Mouse (Mus musculus) brain, embryonic 14.5 days (tissue): ENCODE data around the gene Ngp. TPM values are rescaled to one million over a fixed set of nuclear protein-coding genes. Genes with fewer than 3 reads are reported as not detected.
"Not testable (repeated sequence)": the region's sequence is repeated elsewhere in the genome, so short reads cannot be mapped to it uniquely, and the experiment has no call there.

Experiments used
- DNase-seq: peaks from one replicate; pipeline ENCODE4 v3.0.0-alpha.2; 2011; ENCODE audit warnings: low read depth
- CTCF ChIP-seq: fragments of 200-500 bp; IDR thresholded peaks from 2 replicates; pipeline ENCODE4 v1.5.1; 2012; ENCODE audit warnings: inconsistent platforms, mild to moderate bottlenecking, moderate library complexity, borderline replicate concordance; ENCODE audit not compliant: insufficient read depth, insufficient read length; ENCODE audit errors: extremely low read depth
- POLR2A ChIP-seq: fragments of 200-500 bp; IDR thresholded peaks from 2 replicates; pipeline ENCODE4 v1.6.1; 2012; ENCODE audit warnings: mild to moderate bottlenecking, inconsistent platforms, borderline replicate concordance; ENCODE audit not compliant: poor library complexity, insufficient read depth, insufficient read length, severe bottlenecking; ENCODE audit errors: extremely low read depth
- polyA plus RNA-seq: library from polyadenylated mRNA; depleted of rRNA; stranded (reverse); fragments of >200 nt; gene quantifications from 2 replicates; pipeline ENCODE4 v1.2.3, GENCODE M21; 2012; rRNA removed

The Ngp gene
- polyA plus RNA-seq, result 0.45 and 1.1 TPM in 2 replicates

DNA sequence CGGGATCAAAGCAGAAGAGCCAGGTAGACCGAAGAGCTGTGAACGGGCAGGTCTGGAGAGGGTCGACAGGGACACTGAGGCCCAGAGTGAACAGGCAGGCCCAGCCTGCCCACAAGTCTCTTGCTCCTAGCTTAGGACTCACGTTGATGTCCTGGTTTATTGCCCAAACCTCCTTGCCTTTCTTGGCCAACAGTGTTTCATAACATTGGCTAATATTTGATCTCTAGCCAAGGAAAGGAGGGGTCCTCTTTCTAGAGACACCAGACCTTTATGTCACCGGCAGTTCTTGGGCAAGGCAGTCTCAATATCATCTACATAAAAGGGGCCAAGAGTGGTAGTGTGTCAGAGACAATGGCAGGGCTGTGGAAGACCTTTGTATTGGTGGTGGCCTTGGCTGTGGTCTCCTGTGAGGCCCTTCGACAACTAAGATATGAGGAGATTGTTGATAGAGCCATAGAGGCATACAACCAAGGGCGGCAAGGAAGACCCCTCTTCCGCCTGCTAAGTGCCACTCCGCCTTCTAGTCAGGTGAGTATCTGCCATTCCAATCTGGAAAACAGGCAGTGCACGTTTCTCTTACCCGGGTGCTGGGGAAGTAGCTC is at the start of gene Ngp:
Gene Ngp (plus strand): TSS at position 237 of the 602 bp plus-strand sequence.
- TF ChIP-seq POLR2A (no peak), CTCF (no peak)
- no peak for DNase-seq

DNA sequence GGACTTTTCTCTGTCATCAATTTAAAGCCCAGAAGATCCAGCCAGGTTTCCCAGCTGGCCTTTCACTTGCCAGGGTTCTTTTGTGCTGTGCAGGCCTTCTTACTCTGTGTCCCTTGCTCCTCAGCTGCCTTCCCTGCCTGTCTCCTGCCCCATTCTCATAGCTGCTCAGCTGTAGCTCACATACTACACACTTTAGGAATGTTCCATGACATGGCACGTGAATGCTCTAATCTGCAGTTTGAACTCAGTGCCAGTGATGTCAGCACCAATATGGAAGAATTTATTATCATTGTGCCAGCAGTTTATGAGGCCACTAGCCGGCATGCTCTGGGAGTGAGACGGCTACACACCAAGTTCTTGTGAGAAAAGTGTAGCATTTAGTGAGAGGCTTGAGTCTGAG is 49.7 kb upstream of the Ngp start:
- no peak for TF ChIP-seq POLR2A
- TF ChIP-seq CTCF, result no peak
- no peak for DNase-seq

DNA sequence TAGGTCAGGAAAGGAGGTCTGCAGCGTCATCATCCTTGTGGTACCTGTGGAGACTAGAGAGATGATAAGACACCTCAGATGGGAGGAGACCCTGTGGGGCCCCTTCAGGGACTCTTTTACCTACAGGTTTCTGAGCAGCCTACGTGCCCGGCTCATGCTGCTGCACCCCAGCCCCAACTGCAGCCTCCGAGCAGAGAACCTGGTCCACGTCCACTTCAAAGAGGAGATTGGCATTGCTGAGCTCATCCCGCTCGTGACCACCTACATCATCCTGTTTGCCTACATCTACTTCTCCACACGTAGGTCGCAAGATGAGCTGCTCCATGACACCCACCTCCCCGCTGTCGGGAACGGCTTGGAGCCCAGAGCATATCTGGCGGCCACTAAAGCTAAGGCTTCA is 45.7 kb upstream of the Ngp start:
- TF ChIP-seq POLR2A, result no peak
- no peak for TF ChIP-seq CTCF
- DNase-seq, result no peak

DNA sequence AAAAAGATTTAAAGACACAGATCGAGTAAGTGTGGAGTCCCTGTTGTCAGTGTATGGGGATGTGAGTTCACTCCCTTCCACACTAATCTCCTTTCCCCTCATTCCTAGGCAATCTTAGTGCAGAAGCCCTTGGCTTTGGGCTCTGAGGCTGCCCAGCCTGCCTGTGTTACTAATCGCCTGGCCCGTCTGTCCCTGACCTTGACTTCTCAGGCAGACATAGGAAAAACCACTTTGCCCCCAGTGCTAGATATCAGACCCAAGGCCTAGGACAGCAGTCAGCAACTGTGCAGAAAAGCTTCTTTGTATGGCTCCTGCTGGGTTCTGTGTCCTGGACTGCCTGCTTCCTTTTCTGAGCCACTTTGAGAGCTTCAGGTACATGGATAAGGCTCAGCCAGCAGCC is 43.9 kb upstream of the Ngp start:
- TF ChIP-seq POLR2A, result no peak
- TF ChIP-seq CTCF, result no peak
- DNase-seq, result no peak

DNA sequence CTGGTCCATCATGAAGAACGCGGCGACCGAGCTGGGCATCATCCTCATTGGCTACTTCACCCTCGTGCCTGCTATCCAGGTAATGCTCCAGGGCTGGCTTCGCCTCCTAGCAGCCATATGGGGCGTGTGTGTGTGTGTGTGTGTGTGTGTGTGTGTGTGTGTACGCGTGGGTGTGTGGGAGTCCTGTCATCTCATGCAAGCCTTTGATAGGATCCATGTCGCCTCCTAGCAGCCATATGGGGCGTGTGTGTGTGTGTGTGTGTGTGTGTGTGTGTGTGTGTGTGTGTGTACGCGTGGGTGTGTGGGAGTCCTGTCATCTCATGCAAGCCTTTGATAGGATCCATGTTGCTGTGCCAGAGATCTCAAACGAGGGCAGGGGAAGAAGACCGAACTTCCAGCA is 41.9 kb upstream of the Ngp start:
- not testable (repeated sequence) for DNase-seq

- no peak for DNase-seq
- TF ChIP-seq POLR2A, result no peak
- TF ChIP-seq CTCF, result no peak
Observed at GRCm38 (mm10) chr9:110379361-110379760, 40.2 kb upstream of the Ngp start.

- no peak for TF ChIP-seq POLR2A
- TF ChIP-seq CTCF, result no peak
- no peak for DNase-seq
Observed at GRCm38 (mm10) chr9:110380662-110381061, 38.9 kb upstream of the Ngp start.

GRCm38 (mm10) chr9:110381292-110381691 is 38.3 kb upstream of the Ngp start:
- no peak for DNase-seq
- TF ChIP-seq POLR2A (no peak), CTCF (no peak)

- TF ChIP-seq POLR2A (no peak), CTCF (no peak)
- DNase-seq, result peak; percentile 15
Observed at GRCm38 (mm10) chr9:110384369-110384929, 35.1 kb upstream of the Ngp start.

- no peak for DNase-seq
- TF ChIP-seq CTCF (no peak), POLR2A (no peak)
Observed at GRCm38 (mm10) chr9:110388011-110388410, 31.5 kb upstream of the Ngp start.

DNA sequence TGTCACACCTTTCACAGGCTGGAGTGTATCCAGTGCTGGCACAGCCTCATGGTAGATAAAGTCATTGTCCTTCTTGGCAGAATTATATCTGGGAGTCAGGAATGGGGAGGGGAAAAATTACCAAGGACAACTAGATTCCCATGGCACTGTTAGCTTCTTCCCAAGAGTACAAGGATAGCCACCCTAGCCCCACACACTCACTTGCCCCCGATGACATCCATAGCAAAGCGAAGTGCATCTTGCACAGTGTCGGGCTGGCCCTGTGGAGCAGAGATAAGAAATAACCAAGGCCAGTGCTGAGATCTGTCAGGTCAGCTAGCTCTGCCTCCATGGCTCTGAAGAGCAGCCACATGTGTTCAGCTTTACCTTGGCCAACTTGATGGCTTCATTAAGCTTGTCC is 28.7 kb upstream of the Ngp start:
- DNase-seq, result no peak
- TF ChIP-seq POLR2A (no peak), CTCF (no peak)

DNA sequence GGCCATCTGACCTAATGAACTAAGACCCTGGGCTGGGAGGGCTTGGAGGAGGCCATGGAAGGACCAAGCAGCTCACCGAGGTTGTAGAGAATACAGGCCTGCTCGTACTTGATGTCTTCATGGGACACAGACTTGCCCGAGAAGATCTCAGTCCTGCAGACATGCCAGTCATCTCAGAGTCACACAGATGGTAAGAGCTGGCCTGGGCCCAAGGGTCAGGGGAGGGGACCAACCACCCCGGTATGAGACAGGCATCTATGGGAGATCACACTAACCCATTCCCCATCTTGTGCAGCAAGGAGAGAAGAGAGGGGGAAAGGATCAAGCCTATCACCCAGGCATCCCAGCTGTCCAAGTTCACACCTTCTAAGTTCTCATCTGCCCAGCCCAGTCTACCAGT is 26.3 kb upstream of the Ngp start:
- no peak for DNase-seq
- TF ChIP-seq CTCF, result no peak
- TF ChIP-seq POLR2A, result no peak

GRCm38 (mm10) chr9:110400650-110401049 is 18.9 kb upstream of the Ngp start:
- no peak for DNase-seq
- TF ChIP-seq POLR2A (no peak), CTCF (no peak)

- TF ChIP-seq POLR2A, result no peak
- no peak for TF ChIP-seq CTCF
- DNase-seq, result no peak
Observed at GRCm38 (mm10) chr9:110402731-110403130, 16.8 kb upstream of the Ngp start.

DNA sequence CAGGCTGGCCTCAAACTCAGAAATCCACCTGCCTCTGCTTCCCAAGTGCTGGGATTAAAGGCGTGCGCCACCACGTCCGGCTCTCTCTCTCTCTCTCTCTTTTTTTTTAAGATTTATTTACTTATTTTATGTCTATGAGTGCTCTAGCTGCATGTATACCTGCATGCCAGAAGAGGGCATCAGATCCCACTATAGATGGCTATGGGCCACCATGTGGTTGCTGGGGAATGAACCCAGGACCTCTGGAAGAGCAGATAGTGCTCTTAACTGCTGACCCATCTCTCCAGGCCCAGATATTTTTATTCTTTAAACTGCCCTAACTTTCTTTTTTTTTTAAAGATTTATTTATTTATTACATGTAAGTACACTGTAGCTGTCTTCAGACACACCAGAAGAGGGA is 16.3 kb upstream of the Ngp start:
- not testable (repeated sequence) for DNase-seq
